Mouse (Mus musculus) C2C12 (cell line): ENCODE data around the gene Zxdc. TPM values are rescaled to one million over a fixed set of nuclear protein-coding genes. Genes with fewer than 3 reads are reported as not detected.

Experiments
- H3K27me3 ChIP-seq: one replicate; pipeline ENCODE4 v1.6.1; 2011; ENCODE audit not compliant: control insufficient read depth, insufficient read depth, insufficient read length
- H3K36me3 ChIP-seq: one replicate; pipeline ENCODE4 v1.6.1; 2011; ENCODE audit not compliant: control insufficient read depth, insufficient read depth
- H3K4me3 ChIP-seq: one replicate; pipeline ENCODE4 v1.5.1; 2011; ENCODE audit warnings: mild to moderate bottlenecking, control low read depth; ENCODE audit not compliant: poor library complexity, insufficient read depth, severe bottlenecking
- H3K79me2 ChIP-seq: one replicate; pipeline ENCODE4 v1.6.1; 2011; ENCODE audit not compliant: control insufficient read depth, insufficient read depth
- H3K79me3 ChIP-seq: one replicate; pipeline ENCODE4 v1.6.1; 2011; ENCODE audit warnings: low read depth, control low read depth
- H3ac ChIP-seq: one replicate; pipeline ENCODE3; 2011; ENCODE audit warnings: low read depth; ENCODE audit not compliant: control insufficient read depth, insufficient read length
- CEBPB ChIP-seq: IDR thresholded peaks from one replicate; pipeline ENCODE4 v1.6.1; 2011; ENCODE audit warnings: low read depth, mild to moderate bottlenecking, control low read depth, moderate library complexity
- CTCF ChIP-seq: IDR thresholded peaks from one replicate; pipeline ENCODE4 v1.5.1; 2011; ENCODE audit not compliant: control insufficient read depth, insufficient read depth, insufficient read length
- FOSL1 ChIP-seq: IDR thresholded peaks from one replicate; pipeline ENCODE4 v1.8.0; 2011; ENCODE audit warnings: mild to moderate bottlenecking, low read length; ENCODE audit not compliant: poor library complexity, insufficient read depth, severe bottlenecking
- MAX ChIP-seq: IDR thresholded peaks from one replicate; pipeline ENCODE4 v1.6.1; 2011; ENCODE audit warnings: mild to moderate bottlenecking, control low read depth
- MYOD1 ChIP-seq: IDR thresholded peaks from one replicate; pipeline ENCODE4 v1.6.1; 2011; ENCODE audit warnings: low read depth; ENCODE audit not compliant: control insufficient read depth, insufficient read length
- MYOG ChIP-seq: IDR thresholded peaks from one replicate; pipeline ENCODE4 v1.6.1; 2011; ENCODE audit not compliant: control insufficient read depth, insufficient read length; ENCODE audit errors: extremely low read depth
- USF1 ChIP-seq: IDR thresholded peaks from one replicate; pipeline ENCODE4 v1.6.1; 2011; ENCODE audit warnings: low read depth, mild to moderate bottlenecking, control low read depth, moderate library complexity
- polyA plus RNA-seq: library from polyadenylated mRNA; unstranded; fragments of >200 nt; fragmentation: generic; extraction: Trizol; gene quantifications from one replicate; pipeline ENCODE4 v1.2.1, GENCODE M21; 2012; ENCODE audit warnings: missing spikeins

Zxdc gene
- polyA plus RNA-seq, 1 experiment, result 7.4 TPM

- Histone ChIP-seq H3ac (no peak overlapping the region), H3K27me3 (peaks cover 3% of the 10 kb centered on the region), H3K4me3 (no peak overlapping the region), H3K36me3 (no peaks in the 10 kb centered on the region), H3K79me3 (no peaks in the 10 kb centered on the region), H3K79me2 (no peaks in the 10 kb centered on the region)
- no peak for TF ChIP-seq MAX
- no peak for TF ChIP-seq MYOD1
- TF ChIP-seq CEBPB, result no peak
- no peak for TF ChIP-seq MYOG
- peak; percentile 4 for TF ChIP-seq CTCF
- TF ChIP-seq USF1, result no peak
- TF ChIP-seq FOSL1, result no peak
Measured at GRCm38 (mm10) chr6:90327670-90328069, 41.6 kb upstream of the Zxdc start.

DNA sequence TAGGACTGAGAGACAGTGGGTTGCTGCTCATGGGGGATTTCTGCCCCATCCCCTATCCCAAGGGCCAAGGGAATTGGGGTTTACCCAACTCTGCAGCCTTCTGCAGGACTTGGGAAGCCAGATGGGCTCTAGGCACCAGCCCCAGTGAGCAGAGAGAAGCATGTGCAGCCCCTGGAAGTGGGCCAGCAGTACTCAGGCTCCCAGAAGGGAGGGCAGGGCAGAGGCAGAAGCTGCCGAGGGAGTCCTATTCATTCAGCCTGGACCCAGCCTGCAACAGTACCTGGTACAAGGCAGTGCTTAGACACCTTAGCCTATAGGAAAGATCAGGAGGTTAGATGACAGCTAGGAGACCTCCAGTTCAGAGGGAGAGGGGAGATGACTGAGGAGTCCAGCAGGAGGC lies 39.3 kb upstream of the Zxdc start:
- H3ac ChIP-seq, result no peak overlapping the region
- H3K79me2 ChIP-seq, result no peaks in the 10 kb centered on the region

DNA sequence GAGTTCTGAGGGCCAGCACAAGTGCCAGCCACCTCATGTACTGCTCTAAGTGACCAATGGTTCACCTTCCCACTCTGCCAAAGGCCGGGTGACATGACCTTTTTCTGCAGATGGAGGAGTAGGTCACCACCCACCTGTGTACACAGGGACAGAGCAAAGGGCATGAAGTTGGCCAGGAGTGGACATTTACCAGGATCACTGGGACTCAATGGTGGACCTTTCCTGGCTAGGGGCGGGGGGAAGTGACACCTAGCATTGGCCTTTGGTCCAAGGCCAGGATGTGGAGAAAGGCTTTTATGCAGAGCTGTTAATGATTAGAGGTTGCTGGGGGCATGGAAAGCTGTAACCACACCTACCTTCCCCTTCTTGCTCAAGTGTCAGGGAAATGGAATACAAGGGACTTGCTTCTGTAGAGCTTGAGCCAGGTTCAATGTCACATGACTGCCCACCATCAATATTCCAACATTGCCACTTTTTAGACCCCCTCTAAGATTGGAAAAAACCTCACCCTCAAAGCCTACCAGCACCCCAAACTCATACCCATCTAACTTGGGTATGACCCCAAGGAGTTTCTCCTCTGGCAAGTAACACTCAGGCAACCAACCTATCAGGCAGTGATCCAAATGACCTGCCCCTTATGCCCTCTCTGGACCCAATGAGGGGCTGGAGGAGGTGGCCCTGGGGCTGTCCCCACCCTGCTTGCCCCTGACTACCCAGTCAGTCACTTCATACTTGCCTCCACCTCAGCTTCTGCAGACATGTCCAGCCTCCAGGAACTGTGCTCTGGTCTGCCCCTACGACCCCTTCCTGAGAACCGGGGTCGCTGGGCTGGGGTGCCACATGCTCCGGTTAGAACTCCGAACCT lies 36.5 kb upstream of the Zxdc start, which contains the start of gene Uroc1:
Gene Uroc1 (plus strand): TSS at position 724 of the 865 bp plus-strand sequence.
- Histone ChIP-seq H3K36me3 (no peaks in the 10 kb centered on the region), H3ac (no peak within 1 kb of the TSS), H3K79me3 (no peaks in the 10 kb centered on the region), H3K4me3 (no peak within 1 kb of the TSS), H3K79me2 (no peaks in the 10 kb centered on the region), H3K27me3 (peaks cover 9% of the 10 kb centered on the region)
- TF ChIP-seq CTCF (no peak), FOSL1 (no peak), CEBPB (no peak), MYOG (no peak), MAX (no peak), USF1 (no peak), MYOD1 (no peak)

More for the DNA sequence above, 39.3 kb upstream of the Zxdc start:
- no peak for TF ChIP-seq USF1
- TF ChIP-seq MYOG, result no peak
- TF ChIP-seq MYOD1, result no peak
- TF ChIP-seq CEBPB, result no peak
- TF ChIP-seq CTCF, result no peak
- Histone ChIP-seq H3K27me3 (peaks cover 3% of the 10 kb centered on the region), H3K79me3 (no peaks in the 10 kb centered on the region), H3K36me3 (no peaks in the 10 kb centered on the region), H3K4me3 (no peak overlapping the region)

DNA sequence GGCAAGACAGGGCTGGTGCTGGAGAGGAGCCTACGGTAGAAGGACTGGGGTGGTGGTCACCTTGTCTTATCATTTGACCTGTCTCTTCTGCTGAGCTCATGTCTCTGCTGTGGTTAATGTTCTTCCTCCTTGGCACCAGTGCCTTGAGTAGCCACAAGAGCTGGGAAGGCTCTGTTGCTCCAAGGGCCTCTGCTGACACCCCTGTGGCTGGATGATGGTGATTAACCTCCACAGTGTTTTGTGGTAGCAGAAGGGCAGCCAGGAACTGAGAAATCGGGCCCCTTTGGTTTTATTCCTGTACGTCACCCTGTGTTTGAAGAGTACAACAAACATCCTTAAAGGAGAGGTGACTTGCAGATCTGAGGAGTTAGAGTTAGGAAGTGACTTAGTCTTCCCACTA lies 35.0 kb upstream of the Zxdc start:
- Histone ChIP-seq H3K79me3 (no peaks in the 10 kb centered on the region), H3ac (no peak overlapping the region), H3K27me3 (peaks cover 9% of the 10 kb centered on the region), H3K4me3 (no peak overlapping the region), H3K36me3 (no peaks in the 10 kb centered on the region), H3K79me2 (no peaks in the 10 kb centered on the region)
- no peak for TF ChIP-seq FOSL1
- no peak for TF ChIP-seq MAX
- no peak for TF ChIP-seq MYOG
- no peak for TF ChIP-seq CEBPB
- no peak for TF ChIP-seq CTCF
- no peak for TF ChIP-seq USF1
- no peak for TF ChIP-seq MYOD1

GRCm38 (mm10) chr6:90342343-90342742 lies 26.9 kb upstream of the Zxdc start:
- H3K4me3 ChIP-seq, result no peak overlapping the region
- no peaks in the 10 kb centered on the region for H3K36me3 ChIP-seq
- H3K27me3 ChIP-seq, result peaks cover 10% of the 10 kb centered on the region
- no peaks in the 10 kb centered on the region for H3K79me3 ChIP-seq
- no peaks in the 10 kb centered on the region for H3K79me2 ChIP-seq
- no peak overlapping the region for H3ac ChIP-seq
- no peak for TF ChIP-seq MAX
- TF ChIP-seq FOSL1, result no peak
- no peak for TF ChIP-seq USF1
- no peak for TF ChIP-seq CEBPB

GRCm38 (mm10) chr6:90347183-90347582 lies 22.1 kb upstream of the Zxdc start:
- no peak overlapping the region for H3K4me3 ChIP-seq
- H3ac ChIP-seq, result no peak overlapping the region
- no peaks in the 10 kb centered on the region for H3K36me3 ChIP-seq
- H3K79me2 ChIP-seq, result no peaks in the 10 kb centered on the region
- TF ChIP-seq USF1, result no peak
- TF ChIP-seq MYOG, result no peak
- no peak for TF ChIP-seq CTCF
- peaks cover 8% of the 10 kb centered on the region for H3K27me3 ChIP-seq
- no peaks in the 10 kb centered on the region for H3K79me3 ChIP-seq
